Mouse (Mus musculus): Measurements from ENCODE around the gene Fv1. TPM values are rescaled to one million over a fixed set of nuclear protein-coding genes. Genes with fewer than 3 reads are reported as not detected.

Fv1 gene
- polyA plus RNA-seq (2015; fragmentation: Nextera tagmentation; extraction: Ambion mirVana) = 2.2 and 2.7 TPM in 2 replicates

GRCm38 (mm10) chr4:147868450-147869031 lies at the start of gene Fv1, which contains the start of gene Miip:
TSS of gene Fv1 (plus strand) at chr4:147868979.
TSS of gene Miip (minus strand) at chr4:147868816.

GRCm38 (mm10) chr4:147847614-147848583 lies 20.9 kb upstream of the Fv1 start, which contains the start of gene Zfp933:
TSS of gene Zfp933 (minus strand) at chr4:147848366.

GRCm38 (mm10) chr4:147904313-147905089 lies 35.7 kb downstream of the Fv1 start, which contains the start of gene Mfn2:
TSS of gene Mfn2 (minus strand) at chr4:147904704.

Other genes with a start within 250 kb of the Fv1 start
- 3.4 and 3.7 TPM in 2 replicates for gene Zfp979, start 226.5 kb upstream of the Fv1 start, polyA plus RNA-seq (2015; fragmentation: Nextera tagmentation; extraction: Ambion mirVana)
- gene Zfp534, start 166.4 kb upstream of the Fv1 start, polyA plus RNA-seq (2015; fragmentation: Nextera tagmentation; extraction: Ambion mirVana) = not detected in 2 replicates
- gene Zfp984, start 59.2 kb upstream of the Fv1 start, polyA plus RNA-seq (2015; fragmentation: Nextera tagmentation; extraction: Ambion mirVana) = 9.1 and 9.3 TPM in 2 replicates
- gene Zfp933, start 20.6 kb upstream of the Fv1 start, polyA plus RNA-seq (2015; fragmentation: Nextera tagmentation; extraction: Ambion mirVana) = 2.3 and 3.1 TPM in 2 replicates
- gene Miip, start 163 bp upstream of the Fv1 start, polyA plus RNA-seq (2015; fragmentation: Nextera tagmentation; extraction: Ambion mirVana) = 38.2 and 40.9 TPM in 2 replicates
- 13.5 and 16.2 TPM in 2 replicates for gene Mfn2, start 35.7 kb downstream of the Fv1 start, polyA plus RNA-seq (2015; fragmentation: Nextera tagmentation; extraction: Ambion mirVana)
- 14.1 and 19.1 TPM in 2 replicates for gene Plod1, start 67.8 kb downstream of the Fv1 start, polyA plus RNA-seq (2015; fragmentation: Nextera tagmentation; extraction: Ambion mirVana)
- 11.2 and 12.5 TPM in 2 replicates for gene 2510039O18Rik, start 71.9 kb downstream of the Fv1 start, polyA plus RNA-seq (2015; fragmentation: Nextera tagmentation; extraction: Ambion mirVana)
- 0.28 TPM in 1 of 2 replicates, not detected in the other for gene Nppb, start 116.8 kb downstream of the Fv1 start, polyA plus RNA-seq (2015; fragmentation: Nextera tagmentation; extraction: Ambion mirVana)
- 0.41 and 0.42 TPM in 2 replicates for gene Nppa, start 131.7 kb downstream of the Fv1 start, polyA plus RNA-seq (2015; fragmentation: Nextera tagmentation; extraction: Ambion mirVana)
- 1.3 and 1.4 TPM in 2 replicates for gene Clcn6, start 169.8 kb downstream of the Fv1 start, polyA plus RNA-seq (2015; fragmentation: Nextera tagmentation; extraction: Ambion mirVana)
- gene Mthfr, start 170.1 kb downstream of the Fv1 start, polyA plus RNA-seq (2015; fragmentation: Nextera tagmentation; extraction: Ambion mirVana) = 6.4 and 8.6 TPM in 2 replicates
- 12.8 and 18.7 TPM in 2 replicates for gene Agtrap, start 219.1 kb downstream of the Fv1 start, polyA plus RNA-seq (2015; fragmentation: Nextera tagmentation; extraction: Ambion mirVana)

Measured in spleen, postnatal 0 days (tissue).